Mouse (Mus musculus) liver, embryonic 14.5 days (tissue): ENCODE results near the gene Hist1h3b.

Source experiments
- CTCF ChIP-seq: IDR thresholded peaks from 2 replicates; pipeline ENCODE4 v1.5.1; 2016; ENCODE audit warnings: antibody characterized with exemption, low read depth, control low read depth
- EP300 ChIP-seq: IDR thresholded peaks from 2 replicates; pipeline ENCODE4 v1.6.1; 2016; ENCODE audit warnings: antibody characterized with exemption, low read depth

DNA sequence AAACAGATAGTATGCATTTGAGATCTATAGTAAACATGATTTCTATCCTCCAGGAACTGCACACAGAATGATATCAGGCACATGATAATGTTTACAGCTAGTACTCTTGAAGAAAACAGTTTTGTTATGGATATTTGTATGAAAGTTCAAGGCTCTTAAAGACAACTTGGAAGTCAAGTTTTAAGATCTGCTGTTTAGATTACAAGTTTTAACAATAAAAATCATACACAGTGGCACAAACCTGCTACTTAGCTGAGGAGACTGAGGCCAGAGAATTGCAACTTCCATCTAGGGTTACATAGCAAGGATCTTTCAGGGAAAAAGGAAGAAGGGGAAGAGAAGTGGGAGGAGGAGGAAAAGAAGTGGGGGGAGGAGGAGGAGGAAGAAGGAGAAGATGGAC lies 2.9 kb downstream of the Hist1h3b start:
- no peak for TF ChIP-seq CTCF
- TF ChIP-seq EP300, result no peak
